Mouse (Mus musculus): ENCODE data around the gene Slc11a1. TPM values are rescaled to one million over a fixed set of nuclear protein-coding genes. Genes with fewer than 3 reads are reported as not detected.
"Not testable (repeated sequence)": the region's sequence is repeated elsewhere in the genome, so short reads cannot be mapped to it uniquely, and the experiment has no call there.

Slc11a1 gene
- polyA plus RNA-seq, 1 experiment from 2014 or later: 6.1 TPM

DNA sequence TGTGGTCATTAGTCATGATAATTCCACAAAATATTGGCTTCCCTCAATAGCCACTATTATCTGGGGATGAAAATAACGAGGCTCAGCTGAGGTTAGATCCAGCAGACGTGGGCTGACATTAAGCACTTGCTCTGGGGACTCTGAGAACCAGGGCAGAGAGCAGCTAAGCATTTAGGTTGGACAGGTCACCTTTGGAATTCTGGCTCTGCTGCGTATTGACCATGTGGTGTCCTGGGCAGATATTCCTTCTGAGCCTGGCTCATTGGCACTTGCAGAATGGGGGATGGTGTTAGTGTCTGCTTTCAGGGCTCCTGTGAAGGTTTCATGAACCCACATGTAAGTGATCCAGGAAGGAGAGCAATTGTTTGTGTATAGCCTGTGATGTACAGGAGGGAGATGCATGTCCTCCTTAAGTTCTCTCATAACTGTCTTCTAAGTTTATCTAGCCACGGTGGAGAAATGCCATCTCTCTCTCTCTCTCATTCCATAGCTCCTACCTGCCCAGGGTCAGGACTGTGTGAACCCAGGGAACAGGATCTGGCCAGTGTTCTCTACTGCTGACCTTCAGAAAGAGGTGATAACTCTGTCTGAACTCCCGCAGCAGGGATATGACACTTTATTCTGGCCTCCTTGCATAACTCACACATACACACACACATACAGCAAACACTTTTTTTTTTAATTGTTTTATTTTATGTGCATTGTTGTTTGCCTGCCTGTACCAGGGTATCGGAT is 39.4 kb upstream of the Slc11a1 start:
- Histone ChIP-seq H3K27me3 (ENCODE audit: control insufficient read depth, insufficient read depth, low read length) (no peaks in the 10 kb centered on the region), H3K4me1 (ENCODE audit: control insufficient read depth, insufficient read depth, low read length) (peaks cover 15% of the 10 kb centered on the region), H3K4me3 (ENCODE audit: low read depth, low read length) (no peak overlapping the region), H3K36me3 (ENCODE audit: control insufficient read depth, insufficient read depth, low read length) (no peaks in the 10 kb centered on the region), H3K9me3 (ENCODE audit: control insufficient read depth, low read depth, low read length) (no peaks in the 10 kb centered on the region), H3K9ac (replicated peaks; ENCODE audit: low read depth, low read length) (no peak overlapping the region), H3K27ac (ENCODE audit: low read length) (no peak overlapping the region), H3K4me2 (replicated peaks; ENCODE audit: low read depth, low read length) (no peak overlapping the region)
- WGBS: 77% methylated on average over 6 of the region's 6 CpGs
- no peak for ATAC-seq (ENCODE audit: insufficient number of reproducible peaks, insufficient read depth, low FRiP score, low read depth)

DNA sequence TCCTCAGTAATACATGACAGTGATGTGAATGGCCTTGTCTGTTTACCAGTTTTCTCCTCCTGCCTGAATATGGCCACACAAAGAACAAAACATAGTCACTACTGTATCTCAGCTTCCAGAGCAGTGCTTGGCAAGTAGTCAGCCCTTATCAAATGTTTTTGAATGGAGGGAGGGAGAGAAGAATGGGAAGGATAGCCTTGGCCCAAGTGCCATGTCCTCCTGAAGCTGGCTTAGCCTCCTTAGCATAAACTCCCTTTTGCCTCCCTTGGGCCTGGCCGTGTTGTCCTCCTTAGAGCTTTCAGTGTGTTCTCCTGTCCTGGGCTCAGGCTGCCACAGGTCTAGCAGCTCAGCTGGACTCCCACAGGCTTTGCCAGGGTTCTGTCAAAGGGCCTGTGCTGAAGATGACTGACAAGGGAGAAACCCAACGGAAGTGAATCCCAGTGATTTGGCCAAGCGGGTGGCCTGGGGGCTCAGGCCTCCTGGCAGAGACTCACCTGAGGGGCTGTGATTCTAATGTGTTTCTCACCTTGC is 37.7 kb upstream of the Slc11a1 start:
- ATAC-seq (ENCODE audit: insufficient number of reproducible peaks, insufficient read depth, low FRiP score, low read depth): no peak
- Histone ChIP-seq H3K36me3 (ENCODE audit: control insufficient read depth, insufficient read depth, low read length) (no peaks in the 10 kb centered on the region), H3K9me3 (ENCODE audit: control insufficient read depth, low read depth, low read length) (no peaks in the 10 kb centered on the region), H3K27me3 (ENCODE audit: control insufficient read depth, insufficient read depth, low read length) (no peaks in the 10 kb centered on the region), H3K4me2 (replicated peaks; ENCODE audit: low read depth, low read length) (no peak overlapping the region), H3K4me3 (ENCODE audit: low read depth, low read length) (no peak overlapping the region), H3K27ac (ENCODE audit: low read length) (no peak overlapping the region), H3K4me1 (ENCODE audit: control insufficient read depth, insufficient read depth, low read length) (peaks cover 10% of the 10 kb centered on the region), H3K9ac (replicated peaks; ENCODE audit: low read depth, low read length) (no peak overlapping the region)
- 81% methylated on average over 3 of the region's 3 CpGs for WGBS

DNA sequence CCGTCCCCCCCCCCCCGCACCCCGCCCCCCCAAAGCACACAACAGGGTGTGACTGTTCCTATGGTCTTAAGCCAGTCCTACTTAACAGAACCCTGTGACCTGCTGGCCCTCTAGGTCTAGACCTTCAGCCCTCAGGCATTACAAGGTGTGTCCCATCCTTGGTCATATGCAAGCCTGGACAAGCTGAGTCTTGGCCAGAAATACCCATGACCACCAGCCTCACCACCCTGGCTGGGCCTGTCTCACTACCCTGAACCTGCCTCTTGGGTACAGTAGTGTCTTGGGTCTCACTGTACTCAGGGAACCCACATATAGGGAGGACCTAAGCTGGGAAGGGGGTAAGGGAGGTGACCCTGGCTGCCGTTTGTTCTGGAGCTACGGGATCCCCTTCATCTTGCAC is 37.0 kb upstream of the Slc11a1 start:
- Histone ChIP-seq H3K36me3 (ENCODE audit: control insufficient read depth, insufficient read depth, low read length) (no peaks in the 10 kb centered on the region), H3K4me2 (replicated peaks; ENCODE audit: low read depth, low read length) (no peak overlapping the region), H3K27me3 (ENCODE audit: control insufficient read depth, insufficient read depth, low read length) (no peaks in the 10 kb centered on the region), H3K27ac (ENCODE audit: low read length) (no peak overlapping the region), H3K9ac (replicated peaks; ENCODE audit: low read depth, low read length) (no peak overlapping the region), H3K9me3 (ENCODE audit: control insufficient read depth, low read depth, low read length) (no peaks in the 10 kb centered on the region), H3K4me1 (ENCODE audit: control insufficient read depth, insufficient read depth, low read length) (peaks cover 8% of the 10 kb centered on the region), H3K4me3 (ENCODE audit: low read depth, low read length) (no peak overlapping the region)
- 81% methylated on average over 5 of the region's 5 CpGs for WGBS
- no peak for ATAC-seq (ENCODE audit: insufficient number of reproducible peaks, insufficient read depth, low FRiP score, low read depth)

DNA sequence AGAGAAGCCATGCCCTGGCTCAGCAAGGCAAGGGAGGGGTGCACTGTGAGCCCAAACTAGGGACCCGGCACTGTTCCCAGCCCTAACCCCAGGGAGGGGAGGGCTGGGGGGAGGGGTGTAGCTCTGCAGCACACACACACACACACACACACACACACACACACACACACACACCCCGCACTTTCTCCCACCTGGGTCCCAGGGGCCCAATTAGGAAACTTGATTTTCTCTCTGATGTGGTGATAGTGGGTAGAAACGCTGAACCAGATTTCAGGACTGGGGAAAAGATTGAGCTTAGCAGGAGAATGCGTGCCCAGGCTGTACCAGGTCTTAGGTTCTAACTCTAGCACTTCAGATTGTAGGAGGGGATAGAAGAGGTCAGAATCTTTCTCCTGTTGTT is 36.4 kb upstream of the Slc11a1 start:
- Histone ChIP-seq H3K9me3 (ENCODE audit: control insufficient read depth, low read depth, low read length) (no peaks in the 10 kb centered on the region), H3K4me2 (replicated peaks; ENCODE audit: low read depth, low read length) (no peak overlapping the region), H3K4me3 (ENCODE audit: low read depth, low read length) (no peak overlapping the region), H3K4me1 (ENCODE audit: control insufficient read depth, insufficient read depth, low read length) (peaks cover 2% of the 10 kb centered on the region; the same call in 1 of the 2 replicates), H3K27me3 (ENCODE audit: control insufficient read depth, insufficient read depth, low read length) (no peaks in the 10 kb centered on the region), H3K36me3 (ENCODE audit: control insufficient read depth, insufficient read depth, low read length) (no peaks in the 10 kb centered on the region), H3K9ac (replicated peaks; ENCODE audit: low read depth, low read length) (no peak overlapping the region), H3K27ac (ENCODE audit: low read length) (no peak overlapping the region)
- no peak for ATAC-seq (ENCODE audit: insufficient number of reproducible peaks, insufficient read depth, low FRiP score, low read depth)
- 79% methylated on average over 4 of the region's 4 CpGs for WGBS

DNA sequence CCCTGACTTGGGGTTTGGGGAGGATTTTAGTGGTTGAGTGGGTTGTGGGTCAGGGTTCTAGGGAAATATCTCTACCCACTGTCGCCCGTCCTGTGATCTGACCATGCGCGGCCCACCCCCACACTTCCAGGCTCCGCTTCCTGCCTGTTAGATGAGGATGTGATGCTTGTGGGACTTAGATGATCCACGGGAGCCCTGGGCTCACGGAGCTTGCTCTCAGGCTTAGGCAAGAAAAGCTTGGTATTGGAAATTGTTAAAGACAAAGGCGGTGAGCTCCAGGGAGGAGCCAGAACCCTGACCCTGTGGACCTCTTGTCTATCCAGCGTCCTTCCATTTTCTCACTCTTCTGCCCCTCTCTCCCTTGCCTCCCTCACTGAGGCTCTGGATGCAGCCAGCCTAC is 35.1 kb upstream of the Slc11a1 start:
- no peaks in the 10 kb centered on the region for H3K9me3 ChIP-seq (ENCODE audit: control insufficient read depth, low read depth, low read length)
- no peaks in the 10 kb centered on the region for H3K36me3 ChIP-seq (ENCODE audit: control insufficient read depth, insufficient read depth, low read length)
- no peak overlapping the region for H3K4me3 ChIP-seq (ENCODE audit: low read depth, low read length)
- H3K4me2 ChIP-seq (replicated peaks; ENCODE audit: low read depth, low read length): no peak overlapping the region
- no peak overlapping the region for H3K27ac ChIP-seq (ENCODE audit: low read length)
- H3K9ac ChIP-seq (replicated peaks; ENCODE audit: low read depth, low read length): no peak overlapping the region
- no peaks in the 10 kb centered on the region for H3K4me1 ChIP-seq (ENCODE audit: control insufficient read depth, insufficient read depth, low read length)
- ATAC-seq (ENCODE audit: insufficient number of reproducible peaks, insufficient read depth, low FRiP score, low read depth): no peak
- H3K27me3 ChIP-seq (ENCODE audit: control insufficient read depth, insufficient read depth, low read length): no peaks in the 10 kb centered on the region
- 86% methylated on average over 9 of the region's 9 CpGs for WGBS

DNA sequence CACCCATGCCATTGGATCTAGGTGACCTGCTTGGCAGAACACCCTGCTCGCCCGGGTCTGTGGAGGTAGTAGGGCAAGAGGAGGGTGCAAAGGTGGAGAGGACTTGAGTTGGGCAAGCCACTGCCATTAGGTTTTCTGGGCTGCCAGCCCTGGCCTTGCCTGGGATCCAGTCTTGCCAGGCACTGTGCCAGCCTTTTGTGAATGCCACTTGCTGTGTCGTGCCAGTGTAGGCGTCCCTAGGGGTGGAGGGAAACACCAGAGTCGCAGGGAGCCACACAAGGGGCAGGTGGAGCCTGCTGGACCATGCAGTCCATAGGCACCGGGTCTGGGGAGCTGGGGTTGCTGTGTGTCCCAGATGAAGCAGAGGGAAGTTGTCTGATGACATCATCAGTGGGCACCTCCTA is 34.6 kb upstream of the Slc11a1 start:
- 92% methylated on average over 6 of the region's 6 CpGs for WGBS
- Histone ChIP-seq H3K27ac (ENCODE audit: low read length) (no peak overlapping the region), H3K4me1 (ENCODE audit: control insufficient read depth, insufficient read depth, low read length) (no peaks in the 10 kb centered on the region), H3K4me2 (replicated peaks; ENCODE audit: low read depth, low read length) (no peak overlapping the region), H3K9me3 (ENCODE audit: control insufficient read depth, low read depth, low read length) (no peaks in the 10 kb centered on the region), H3K27me3 (ENCODE audit: control insufficient read depth, insufficient read depth, low read length) (no peaks in the 10 kb centered on the region), H3K9ac (replicated peaks; ENCODE audit: low read depth, low read length) (no peak overlapping the region), H3K36me3 (ENCODE audit: control insufficient read depth, insufficient read depth, low read length) (no peaks in the 10 kb centered on the region), H3K4me3 (ENCODE audit: low read depth, low read length) (no peak overlapping the region)
- no peak for ATAC-seq (ENCODE audit: insufficient number of reproducible peaks, insufficient read depth, low FRiP score, low read depth)

DNA sequence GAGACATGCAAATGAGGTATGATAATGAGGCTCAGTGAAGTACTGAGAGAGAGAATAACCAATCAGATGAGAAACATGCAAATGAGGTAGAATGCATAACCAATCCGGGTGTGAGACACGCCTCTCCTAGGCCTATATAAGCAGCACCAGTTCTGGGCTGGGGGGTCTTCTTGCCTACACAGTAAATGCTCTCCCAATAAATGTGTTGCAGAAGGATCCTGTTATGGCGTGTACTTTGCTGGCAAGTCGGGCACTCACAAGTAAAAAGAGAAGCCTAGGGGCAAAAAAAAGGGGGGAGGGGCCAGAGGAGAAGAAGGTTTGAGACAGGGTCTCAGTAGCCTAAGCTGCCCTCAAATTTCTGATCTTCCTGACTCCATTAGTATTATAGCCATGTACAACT is 34.0 kb upstream of the Slc11a1 start:
- not testable (repeated sequence) for H3K27ac ChIP-seq (ENCODE audit: low read length); H3K4me3 ChIP-seq (ENCODE audit: low read depth, low read length); H3K9me3 ChIP-seq (ENCODE audit: control insufficient read depth, low read depth, low read length); ATAC-seq (ENCODE audit: insufficient number of reproducible peaks, insufficient read depth, low FRiP score, low read depth); H3K4me1 ChIP-seq (ENCODE audit: control insufficient read depth, insufficient read depth, low read length); H3K4me2 ChIP-seq (replicated peaks; ENCODE audit: low read depth, low read length); H3K9ac ChIP-seq (replicated peaks; ENCODE audit: low read depth, low read length); H3K27me3 ChIP-seq (ENCODE audit: control insufficient read depth, insufficient read depth, low read length); H3K36me3 ChIP-seq (ENCODE audit: control insufficient read depth, insufficient read depth, low read length)
- 96% methylated on average over 4 of the region's 4 CpGs for WGBS

DNA sequence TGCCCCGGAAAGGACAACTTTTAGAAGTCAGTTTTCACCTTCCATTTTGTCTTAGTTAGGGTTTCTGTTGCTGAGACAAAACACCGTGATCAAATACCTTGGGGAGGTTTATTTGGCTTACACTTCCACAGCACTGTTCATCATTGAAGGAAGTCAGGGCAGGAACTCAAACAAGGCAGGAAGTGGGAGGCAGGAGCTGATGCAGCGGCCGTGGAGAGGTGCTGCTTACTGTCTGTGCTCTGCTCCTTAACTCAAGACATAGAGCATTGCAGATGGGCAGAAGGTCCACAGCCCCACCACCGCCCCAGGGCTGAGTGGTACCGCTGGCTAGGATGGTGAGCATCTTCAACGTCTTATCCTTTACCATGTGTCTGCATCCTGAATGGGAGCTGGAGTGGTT is 33.1 kb upstream of the Slc11a1 start:
- H3K9ac ChIP-seq (replicated peaks; ENCODE audit: low read depth, low read length): no peak overlapping the region
- H3K36me3 ChIP-seq (ENCODE audit: control insufficient read depth, insufficient read depth, low read length): no peaks in the 10 kb centered on the region
- no peak overlapping the region for H3K4me3 ChIP-seq (ENCODE audit: low read depth, low read length)
- H3K9me3 ChIP-seq (ENCODE audit: control insufficient read depth, low read depth, low read length): no peaks in the 10 kb centered on the region
- no peaks in the 10 kb centered on the region for H3K4me1 ChIP-seq (ENCODE audit: control insufficient read depth, insufficient read depth, low read length)
- ATAC-seq (ENCODE audit: insufficient number of reproducible peaks, insufficient read depth, low FRiP score, low read depth): no peak
- H3K27ac ChIP-seq (ENCODE audit: low read length): no peak overlapping the region
- H3K27me3 ChIP-seq (ENCODE audit: control insufficient read depth, insufficient read depth, low read length): no peaks in the 10 kb centered on the region
- 84% methylated on average over 7 of the region's 7 CpGs for WGBS
- no peak overlapping the region for H3K4me2 ChIP-seq (replicated peaks; ENCODE audit: low read depth, low read length)

DNA sequence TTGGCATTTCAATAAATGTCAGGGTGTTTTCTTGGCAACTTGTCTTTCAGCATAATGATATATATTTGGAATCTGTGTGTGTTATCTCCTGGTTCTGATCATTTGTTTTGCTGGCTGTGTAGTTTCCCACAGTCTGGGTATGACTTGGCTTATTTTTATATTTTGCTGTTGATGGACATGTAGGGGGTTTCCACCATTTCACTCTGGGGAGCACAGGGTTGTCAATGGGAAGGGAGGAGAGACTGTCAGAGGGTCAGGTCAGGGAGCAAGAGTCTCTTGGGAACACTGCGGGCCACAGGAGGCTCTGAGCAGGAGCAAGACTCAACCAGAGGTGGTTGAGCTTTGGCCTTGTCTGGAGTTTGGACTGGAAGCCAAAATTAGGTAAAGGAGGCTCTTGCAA is 32.7 kb upstream of the Slc11a1 start:
- Histone ChIP-seq H3K9me3 (ENCODE audit: control insufficient read depth, low read depth, low read length) (no peaks in the 10 kb centered on the region), H3K4me1 (ENCODE audit: control insufficient read depth, insufficient read depth, low read length) (no peaks in the 10 kb centered on the region), H3K9ac (replicated peaks; ENCODE audit: low read depth, low read length) (no peak overlapping the region), H3K36me3 (ENCODE audit: control insufficient read depth, insufficient read depth, low read length) (no peaks in the 10 kb centered on the region), H3K4me3 (ENCODE audit: low read depth, low read length) (no peak overlapping the region), H3K4me2 (replicated peaks; ENCODE audit: low read depth, low read length) (no peak overlapping the region), H3K27ac (ENCODE audit: low read length) (no peak overlapping the region), H3K27me3 (ENCODE audit: control insufficient read depth, insufficient read depth, low read length) (no peaks in the 10 kb centered on the region)
- WGBS: 96% methylated on average over 1 of the region's 1 CpGs
- ATAC-seq (ENCODE audit: insufficient number of reproducible peaks, insufficient read depth, low FRiP score, low read depth): no peak
